Mouse (Mus musculus) forebrain, embryonic 15.5 days (tissue): Measurements from ENCODE around the gene Atf1. TPM values are rescaled to one million over a fixed set of nuclear protein-coding genes. Genes with fewer than 3 reads are reported as not detected.

Experiments used
- ATAC-seq: fragments of 200-750 bp; cut with Nextera tagmentation; replicated peaks from 2 replicates; pipeline ENCODE4 v1.8.0; 2017; ENCODE audit warnings: mild to moderate bottlenecking, moderate TSS enrichment, moderate library complexity
- H3K27ac ChIP-seq: fragments of 300-500 bp; sonication (generic); replicated peaks from 2 replicates; pipeline ENCODE4 v1.5.1; 2015; ENCODE audit warnings: mild to moderate bottlenecking, inconsistent platforms
- H3K27me3 ChIP-seq: fragments of 300-500 bp; sonication (generic); 2 replicates; pipeline ENCODE4 v1.6.1; 2015; ENCODE audit warnings: inconsistent platforms
- H3K36me3 ChIP-seq: fragments of 300-500 bp; sonication (generic); 2 replicates; pipeline ENCODE4 v1.6.1; 2015; ENCODE audit warnings: mild to moderate bottlenecking, inconsistent platforms
- H3K4me1 ChIP-seq: fragments of 300-500 bp; sonication (generic); 2 replicates; pipeline ENCODE4 v1.6.1; 2015; ENCODE audit warnings: inconsistent platforms
- H3K4me2 ChIP-seq: fragments of 300-500 bp; sonication (generic); replicated peaks from 2 replicates; pipeline ENCODE4 v1.6.1; 2015; ENCODE audit warnings: mild to moderate bottlenecking, inconsistent platforms
- H3K4me3 ChIP-seq: fragments of 300-500 bp; sonication (generic); 2 replicates; pipeline ENCODE4 v1.5.1; 2015; ENCODE audit warnings: mild to moderate bottlenecking, inconsistent platforms
- H3K9ac ChIP-seq: fragments of 300-500 bp; sonication (generic); replicated peaks from 2 replicates; pipeline ENCODE4 v1.6.1; 2015; ENCODE audit warnings: mild to moderate bottlenecking, inconsistent platforms
- H3K9me3 ChIP-seq: fragments of 300-500 bp; sonication (generic); 2 replicates; pipeline ENCODE4 v1.6.1; 2016; ENCODE audit warnings: inconsistent platforms
- WGBS: fragments of 180-500 bp; shearing (Covaris S2); methylation state at CpG from one replicate; pipeline ENCODE4 v1.1.7; 2015; ENCODE audit warnings: mixed read lengths; 5-methylcytosine and 5-hydroxymethylcytosine counted together
- polyA plus RNA-seq: library from polyadenylated mRNA; unstranded; fragments of >200 nt; fragmentation: Nextera tagmentation; extraction: Ambion mirVana; gene quantifications from 2 replicates; pipeline ENCODE4 v1.2.1, GENCODE M21; 2015

The Atf1 gene
- polyA plus RNA-seq, 1 experiment from 2014 or later, result 19.9 TPM

- Histone ChIP-seq H3K27me3 (no peaks in the 10 kb centered on the region), H3K36me3 (peaks cover 76% of the 10 kb centered on the region)
Observed at GRCm38 (mm10) chr15:100188962-100189404, 38.6 kb upstream of the Atf1 start.

GRCm38 (mm10) chr15:100190083-100190482 lies 37.5 kb upstream of the Atf1 start:
- Histone ChIP-seq H3K9ac (no peak overlapping the region), H3K36me3 (peaks cover 80% of the 10 kb centered on the region), H3K4me3 (no peak overlapping the region), H3K27me3 (no peaks in the 10 kb centered on the region), H3K27ac (no peak overlapping the region), H3K4me1 (no peaks in the 10 kb centered on the region), H3K4me2 (no peak overlapping the region), H3K9me3 (no peaks in the 10 kb centered on the region)
- 96% methylated on average over 5 of the region's 5 CpGs for WGBS
- no peak for ATAC-seq

More at GRCm38 (mm10) chr15:100188962-100189404, 38.6 kb upstream of the Atf1 start:
- H3K9me3 ChIP-seq, result no peaks in the 10 kb centered on the region
- no peaks in the 10 kb centered on the region for H3K4me1 ChIP-seq
- ATAC-seq, result no peak
- no peak overlapping the region for H3K9ac ChIP-seq
- H3K4me3 ChIP-seq, result no peak overlapping the region
- H3K4me2 ChIP-seq, result no peak overlapping the region
- WGBS, result 80% methylated on average over 14 of the region's 14 CpGs
- no peak overlapping the region for H3K27ac ChIP-seq

- Histone ChIP-seq H3K36me3 (peaks cover 85% of the 10 kb centered on the region), H3K9me3 (no peaks in the 10 kb centered on the region), H3K9ac (no peak overlapping the region), H3K4me2 (no peak overlapping the region), H3K27me3 (no peaks in the 10 kb centered on the region), H3K27ac (no peak overlapping the region), H3K4me3 (no peak overlapping the region), H3K4me1 (no peaks in the 10 kb centered on the region)
- ATAC-seq, result no peak
- 94% methylated on average over 11 of the region's 11 CpGs for WGBS
Observed at GRCm38 (mm10) chr15:100198983-100199745, 28.5 kb upstream of the Atf1 start.

GRCm38 (mm10) chr15:100199790-100200189 lies 27.8 kb upstream of the Atf1 start:
- H3K4me2 ChIP-seq, result no peak overlapping the region
- no peaks in the 10 kb centered on the region for H3K4me1 ChIP-seq
- H3K9me3 ChIP-seq, result no peaks in the 10 kb centered on the region
- H3K9ac ChIP-seq, result no peak overlapping the region
- no peaks in the 10 kb centered on the region for H3K27me3 ChIP-seq
- no peak overlapping the region for H3K4me3 ChIP-seq
- 86% methylated on average over 3 of the region's 3 CpGs for WGBS
- H3K36me3 ChIP-seq, result peaks cover 85% of the 10 kb centered on the region
- H3K27ac ChIP-seq, result no peak overlapping the region
- ATAC-seq, result no peak

- no peak overlapping the region for H3K4me3 ChIP-seq
- no peak for ATAC-seq
- H3K9me3 ChIP-seq, result no peaks in the 10 kb centered on the region
- H3K9ac ChIP-seq, result no peak overlapping the region
- H3K27ac ChIP-seq, result no peak overlapping the region
- H3K4me1 ChIP-seq, result no peaks in the 10 kb centered on the region
- 85% methylated on average over 3 of the region's 3 CpGs for whole genome bisulfite sequencing
- H3K27me3 ChIP-seq, result no peaks in the 10 kb centered on the region
- peaks cover 84% of the 10 kb centered on the region for H3K36me3 ChIP-seq
- H3K4me2 ChIP-seq, result no peak overlapping the region
Observed at GRCm38 (mm10) chr15:100201806-100202205, 25.8 kb upstream of the Atf1 start.

GRCm38 (mm10) chr15:100202431-100203015 lies 25.1 kb upstream of the Atf1 start:
- H3K4me2 ChIP-seq, result no peak overlapping the region
- ATAC-seq, result no peak
- H3K9me3 ChIP-seq, result no peaks in the 10 kb centered on the region
- H3K4me3 ChIP-seq, result no peak overlapping the region
- 95% methylated on average over 4 of the region's 4 CpGs for WGBS
- H3K9ac ChIP-seq, result no peak overlapping the region
- no peaks in the 10 kb centered on the region for H3K4me1 ChIP-seq
- H3K36me3 ChIP-seq, result peaks cover 85% of the 10 kb centered on the region
- no peaks in the 10 kb centered on the region for H3K27me3 ChIP-seq
- no peak overlapping the region for H3K27ac ChIP-seq

GRCm38 (mm10) chr15:100204574-100204973 lies 23.0 kb upstream of the Atf1 start:
- no peak overlapping the region for H3K4me3 ChIP-seq
- H3K27me3 ChIP-seq, result no peaks in the 10 kb centered on the region
- ATAC-seq, result no peak
- 92% methylated on average over 1 of the region's 1 CpGs for WGBS
- H3K9me3 ChIP-seq, result no peaks in the 10 kb centered on the region
- no peak overlapping the region for H3K9ac ChIP-seq
- peaks cover 86% of the 10 kb centered on the region for H3K36me3 ChIP-seq
- no peak overlapping the region for H3K27ac ChIP-seq
- H3K4me1 ChIP-seq, result no peaks in the 10 kb centered on the region
- H3K4me2 ChIP-seq, result no peak overlapping the region

GRCm38 (mm10) chr15:100210013-100210412 lies 17.6 kb upstream of the Atf1 start:
- ATAC-seq, result no peak
- no peaks in the 10 kb centered on the region for H3K27me3 ChIP-seq
- H3K36me3 ChIP-seq, result peaks cover 93% of the 10 kb centered on the region
- no peak overlapping the region for H3K9ac ChIP-seq
- H3K4me3 ChIP-seq, result no peak overlapping the region
- no peaks in the 10 kb centered on the region for H3K9me3 ChIP-seq
- no peak overlapping the region for H3K27ac ChIP-seq
- WGBS, result 89% methylated on average over 3 of the region's 3 CpGs
- no peak overlapping the region for H3K4me2 ChIP-seq
- no peaks in the 10 kb centered on the region for H3K4me1 ChIP-seq

- Histone ChIP-seq H3K9me3 (no peaks in the 10 kb centered on the region), H3K9ac (no peak overlapping the region), H3K27me3 (no peaks in the 10 kb centered on the region), H3K27ac (no peak overlapping the region), H3K4me3 (no peak overlapping the region), H3K4me2 (no peak overlapping the region), H3K36me3 (peaks cover 78% of the 10 kb centered on the region), H3K4me1 (no peaks in the 10 kb centered on the region)
- ATAC-seq, result no peak
- 93% methylated on average over 2 of the region's 2 CpGs for WGBS
Observed at GRCm38 (mm10) chr15:100213339-100213738, 14.3 kb upstream of the Atf1 start.

GRCm38 (mm10) chr15:100215092-100215491 lies 12.5 kb upstream of the Atf1 start:
- no peaks in the 10 kb centered on the region for H3K4me1 ChIP-seq
- no peak overlapping the region for H3K4me3 ChIP-seq
- no peak overlapping the region for H3K9ac ChIP-seq
- H3K4me2 ChIP-seq, result no peak overlapping the region
- no peak for ATAC-seq
- no peaks in the 10 kb centered on the region for H3K9me3 ChIP-seq
- H3K27me3 ChIP-seq, result no peaks in the 10 kb centered on the region
- 91% methylated on average over 11 of the region's 11 CpGs for WGBS
- H3K27ac ChIP-seq, result no peak overlapping the region
- H3K36me3 ChIP-seq, result peaks cover 62% of the 10 kb centered on the region

GRCm38 (mm10) chr15:100216173-100216572 lies 11.4 kb upstream of the Atf1 start:
- no peak overlapping the region for H3K9ac ChIP-seq
- H3K4me1 ChIP-seq, result no peaks in the 10 kb centered on the region
- H3K4me3 ChIP-seq, result no peak overlapping the region
- no peaks in the 10 kb centered on the region for H3K27me3 ChIP-seq
- H3K4me2 ChIP-seq, result no peak overlapping the region
- WGBS, result 95% methylated on average over 9 of the region's 9 CpGs
- no peak for ATAC-seq
- no peaks in the 10 kb centered on the region for H3K9me3 ChIP-seq
- H3K36me3 ChIP-seq, result peaks cover 52% of the 10 kb centered on the region
- H3K27ac ChIP-seq, result no peak overlapping the region

GRCm38 (mm10) chr15:100218018-100218417 lies 9.6 kb upstream of the Atf1 start:
- 97% methylated on average over 3 of the region's 3 CpGs for WGBS
- Histone ChIP-seq H3K4me1 (no peaks in the 10 kb centered on the region), H3K36me3 (peaks cover 35% of the 10 kb centered on the region), H3K27me3 (no peaks in the 10 kb centered on the region), H3K4me2 (no peak overlapping the region), H3K9me3 (no peaks in the 10 kb centered on the region), H3K4me3 (no peak overlapping the region), H3K27ac (no peak overlapping the region), H3K9ac (no peak overlapping the region)
- no peak for ATAC-seq
